9 mouse cellular contexts compared by ENCODE assay signal in the genomic region with DNA sequence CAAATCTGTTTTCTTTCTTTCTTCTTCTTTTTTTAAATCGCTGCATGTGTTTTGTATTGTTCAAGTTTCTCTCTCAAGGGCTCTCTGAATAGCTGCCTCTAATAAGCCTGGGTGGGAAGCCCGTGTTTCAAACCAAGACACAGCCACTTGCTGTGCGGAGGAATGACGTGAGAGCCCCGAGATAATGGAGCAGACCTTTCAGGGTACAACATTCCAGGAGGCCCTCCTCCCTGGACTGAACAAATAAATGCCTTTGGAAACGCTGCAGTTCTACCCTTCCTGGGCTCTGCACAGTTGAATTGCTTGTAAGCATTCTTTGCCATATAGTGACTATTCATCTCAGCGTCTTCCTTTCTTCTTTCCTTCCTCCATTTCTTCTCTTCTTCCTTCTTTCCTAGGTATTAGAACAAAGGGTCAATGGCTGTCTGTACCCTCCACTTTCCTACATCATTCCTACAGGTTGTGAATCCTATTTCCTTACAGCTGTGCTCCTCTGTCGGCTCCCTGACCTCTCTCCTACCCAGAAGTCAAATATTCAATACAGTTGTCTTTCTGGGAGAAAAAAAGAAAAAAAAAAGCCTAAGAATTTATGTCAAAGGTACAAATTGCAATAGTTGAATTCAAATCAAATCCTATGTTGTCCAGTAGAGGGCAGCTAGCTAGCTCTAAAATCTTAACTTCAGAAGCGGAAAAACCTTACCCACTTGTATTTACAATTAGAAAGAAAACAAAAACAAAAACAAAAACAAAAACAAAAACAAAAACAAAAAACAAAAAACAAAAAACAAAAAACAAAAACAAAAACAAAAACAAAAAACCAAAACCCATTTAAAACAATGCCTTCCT.
DNase-seq lines count a peak whose midpoint lies in the region; ATAC-seq and TF ChIP-seq lines count a peak whose summit lies in the region.
"Had no signal": no experiment of that assay in that cellular context is flagged by ENCODE, and none has a peak within 500 bp of the region (broad histone marks: within the 10 kb centered on the region; RNA-seq: fewer than 3 reads in every experiment).

No protein-coding gene starts in this region.

- H3K27me3 ChIP-seq in forebrain, embryonic 10.5 days (ENCODE audit: poor library complexity, severe bottlenecking), result no peaks in the 10 kb centered on the region
- H3K27me3 ChIP-seq in intestine, embryonic 16.5 days (replicated peaks; ENCODE audit: control insufficient read depth, insufficient read depth, low read length), result no peaks in the 10 kb centered on the region
- H3K27me3 ChIP-seq: embryonic facial prominence, embryonic 12.5 days had no signal

- H3K27ac ChIP-seq in left cerebral cortex, adult 2 months, result no peak overlapping the region
- H3K27ac ChIP-seq in forebrain, embryonic 10.5 days, result peak overlapping the region; percentile 85
- no peak overlapping the region for H3K27ac ChIP-seq in intestine, embryonic 16.5 days (ENCODE audit: low read length)
- H3K27ac ChIP-seq: embryonic facial prominence, embryonic 12.5 days had no signal

- 19% methylated on average over 9 of the region's 9 CpGs for WGBS in forebrain, embryonic 10.5 days
- WGBS in intestine, embryonic 16.5 days, result 36% methylated on average over 9 of the region's 9 CpGs

- intact Hi-C loops in left cerebral cortex, adult 2 months (cut with DNase I), result loop anchor here (5.0 kb wide), 1 partner anchor 314 kb away; a partner anchor contains a TSS
- intact Hi-C loops in left cerebral cortex, postnatal 10 days (cut with DNase I), result no loop called here

- no peaks in the 10 kb centered on the region for H3K9me3 ChIP-seq in forebrain, embryonic 10.5 days
- no peaks in the 10 kb centered on the region for H3K9me3 ChIP-seq in intestine, embryonic 16.5 days (ENCODE audit: control insufficient read depth, low read length)
- H3K9me3 ChIP-seq: embryonic facial prominence, embryonic 12.5 days had no signal

- peaks cover 61% of the 10 kb centered on the region for H3K4me1 ChIP-seq in forebrain, embryonic 10.5 days
- peaks cover 4% of the 10 kb centered on the region; the same call in 1 of the 2 replicates for H3K4me1 ChIP-seq in intestine, embryonic 16.5 days (ENCODE audit: control insufficient read depth, insufficient read depth, low read length)
- H3K4me1 ChIP-seq: embryonic facial prominence, embryonic 12.5 days had no signal

- peak overlapping the region; percentile 16; the same call in 1 of the 2 replicates for H3K4me2 ChIP-seq in intestine, embryonic 16.5 days (ENCODE audit: low read depth, low read length)
- H3K4me2 ChIP-seq: embryonic facial prominence, embryonic 12.5 days had no signal

- no peak overlapping the region for H3K4me3 ChIP-seq in left cerebral cortex, adult 2 months
- no peak overlapping the region for H3K4me3 ChIP-seq in forebrain, embryonic 10.5 days
- H3K4me3 ChIP-seq in intestine, embryonic 16.5 days (ENCODE audit: low read length), result no peak overlapping the region
- H3K4me3 ChIP-seq: embryonic facial prominence, embryonic 12.5 days had no signal

- H3K36me3 ChIP-seq in forebrain, embryonic 10.5 days (replicated peaks), result no peaks in the 10 kb centered on the region
- no peaks in the 10 kb centered on the region for H3K36me3 ChIP-seq in intestine, embryonic 16.5 days (ENCODE audit: control insufficient read depth, insufficient read depth, low read length)
- H3K36me3 ChIP-seq: embryonic facial prominence, embryonic 12.5 days had no signal

- peak; percentile 58 for TF ChIP-seq CTCF in left cerebral cortex, adult 2 months (IDR thresholded peaks at IDR 0.05)

- no peak for ATAC-seq in intestine, embryonic 16.5 days

- H3K9ac ChIP-seq in intestine, embryonic 16.5 days (ENCODE audit: low read depth, low read length), result no peak overlapping the region
- H3K9ac ChIP-seq: embryonic facial prominence, embryonic 12.5 days had no signal

- no peak for DNase-seq in left cerebral cortex, adult 2 months (ENCODE audit: extremely low spot score in 1 of 2, low spot score in 2 of 2)
- DNase-seq in left cerebral cortex, postnatal 10 days (ENCODE audit: extremely low spot score in 1 of 2, low spot score in 2 of 2), result no peak
- peak; percentile 76 for DNase-seq in forebrain, embryonic 10.5 days (ENCODE audit: extremely low spot score, low spot score)
- DNase-seq in retina, embryonic 14.5 days (ENCODE audit: low spot score), result peak; percentile 55
- DNase-seq in layer of hippocampus, postnatal 10 days (ENCODE audit: low spot score in 2 of 2), result no peak
- no peak for DNase-seq in spleen, adult 18-20 months
- DNase-seq in ovary, adult 18-20 months (ENCODE audit: low spot score), result no peak

Comparison
In these comparisons a context has a peak if more than half of its experiments do, and no peak if none do; other contexts are left out.
1. DNase-seq: peak in forebrain, embryonic 10.5 days (single experiment) and retina, embryonic 14.5 days (single experiment); none in left cerebral cortex, adult 2 months (0 of 2), left cerebral cortex, postnatal 10 days (0 of 2), layer of hippocampus, postnatal 10 days (0 of 2), spleen, adult 18-20 months (0 of 2) and ovary, adult 18-20 months (single experiment).